Mouse (Mus musculus) cortical plate, adult 2 months (tissue): ENCODE measurements at regions not wholly inside any gene's neighbourhood (a gene's known extent, or its start where the extent isn't known, plus 50 kb on each side); places are given as distances from the start of the nearest gene placed in this dataset.

ENCODE experiments used
- H3K27ac ChIP-seq: fragments of 200-500 bp; 2 replicates; pipeline ENCODE4 v1.5.1; 2012; ENCODE audit warnings: low read length, control low read depth, inconsistent platforms; ENCODE audit not compliant: insufficient read depth
- H3K4me1 ChIP-seq: fragments of 200-500 bp; 2 replicates; pipeline ENCODE4 v1.6.1; 2011; ENCODE audit warnings: low read length; ENCODE audit not compliant: control insufficient read depth, insufficient read depth
- H3K4me3 ChIP-seq: fragments of 200-500 bp; 2 replicates; pipeline ENCODE4 v1.5.1; 2011; ENCODE audit warnings: mild to moderate bottlenecking, low read length, control low read depth; ENCODE audit not compliant: insufficient read depth
- CTCF ChIP-seq: fragments of 200-500 bp; IDR thresholded peaks from 2 replicates; pipeline ENCODE4 v1.5.1; 2011; ENCODE audit warnings: mild to moderate bottlenecking, control low read depth, low read length; ENCODE audit not compliant: insufficient read depth; ENCODE audit errors: extremely low read depth
- POLR2A ChIP-seq: fragments of 200-500 bp; IDR thresholded peaks from 2 replicates; pipeline ENCODE4 v1.6.1; 2011; ENCODE audit warnings: mild to moderate bottlenecking, low read length, control low read depth; ENCODE audit not compliant: insufficient read depth; ENCODE audit errors: extremely low read depth

GRCm38 (mm10) chr9:49962561-49963071 is 163.9 kb upstream of the Ncam1 start:
- TF ChIP-seq POLR2A (no peak), CTCF (no peak)
- no peaks in the 10 kb centered on the region for H3K4me1 ChIP-seq
- H3K27ac ChIP-seq: no peak overlapping the region
- no peak overlapping the region for H3K4me3 ChIP-seq

- H3K4me1 ChIP-seq: no peaks in the 10 kb centered on the region
- TF ChIP-seq CTCF (no peak), POLR2A (no peak)
- no peak overlapping the region for H3K4me3 ChIP-seq
- no peak overlapping the region for H3K27ac ChIP-seq
Observed at GRCm38 (mm10) chr9:49961965-49962364, 163.2 kb upstream of the Ncam1 start.

- no peak for TF ChIP-seq CTCF
- no peak for TF ChIP-seq POLR2A
- Histone ChIP-seq H3K4me1 (no peaks in the 10 kb centered on the region), H3K4me3 (no peak overlapping the region), H3K27ac (no peak overlapping the region)
Observed at GRCm38 (mm10) chr9:49961329-49961728, 162.6 kb upstream of the Ncam1 start.

GRCm38 (mm10) chr9:49959987-49960386 is 161.3 kb upstream of the Ncam1 start:
- Histone ChIP-seq H3K4me3 (no peak overlapping the region), H3K27ac (no peak overlapping the region), H3K4me1 (no peaks in the 10 kb centered on the region)
- no peak for TF ChIP-seq CTCF
- no peak for TF ChIP-seq POLR2A

DNA sequence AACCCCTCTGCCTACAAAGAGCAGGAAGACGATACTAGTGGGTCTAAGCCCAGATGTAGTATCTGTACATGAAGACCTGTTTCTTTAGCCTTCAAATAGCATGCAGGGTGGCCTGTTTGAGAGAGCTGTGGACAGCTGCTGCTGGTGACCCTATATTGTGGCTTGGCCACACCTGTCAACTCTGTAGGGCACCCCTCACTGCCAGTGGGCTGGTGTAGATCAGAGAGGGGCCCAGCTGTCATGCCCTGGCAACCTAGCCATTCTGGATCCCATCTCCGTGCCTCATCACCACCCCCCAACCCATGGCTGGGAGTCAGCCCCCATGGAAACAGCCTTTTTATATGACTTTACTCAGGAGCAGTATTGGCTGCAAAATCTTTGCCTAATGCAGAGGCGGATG is 160.2 kb upstream of the Ncam1 start:
- Histone ChIP-seq H3K27ac (no peak overlapping the region), H3K4me1 (no peaks in the 10 kb centered on the region), H3K4me3 (no peak overlapping the region)
- TF ChIP-seq POLR2A (no peak), CTCF (no peak)

DNA sequence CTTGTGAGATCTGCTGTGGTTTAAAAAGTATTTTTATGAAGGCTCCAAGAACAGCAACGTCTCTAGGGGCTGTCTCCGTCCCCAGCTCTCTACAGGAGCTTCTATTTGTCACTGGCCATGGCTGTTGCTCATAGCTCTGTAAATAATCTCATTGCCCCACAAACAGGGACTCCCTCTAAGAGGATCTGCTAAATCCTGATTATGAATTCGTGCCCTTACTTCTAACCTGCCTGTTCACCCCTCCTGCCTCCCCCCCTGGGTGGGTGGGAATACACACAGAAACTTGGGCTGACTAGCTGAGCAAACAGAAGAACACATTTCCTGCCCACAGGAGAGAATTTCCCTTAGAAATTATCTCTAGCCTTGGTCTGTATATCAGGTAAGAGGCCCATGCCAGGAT is 155.9 kb upstream of the Ncam1 start:
- no peak for TF ChIP-seq POLR2A

GRCm38 (mm10) chr9:49950321-49950720 is 151.6 kb upstream of the Ncam1 start:
- no peak overlapping the region for H3K4me3 ChIP-seq
- no peak overlapping the region for H3K27ac ChIP-seq
- no peaks in the 10 kb centered on the region for H3K4me1 ChIP-seq
- TF ChIP-seq POLR2A (no peak), CTCF (no peak)

More for the DNA sequence above, 155.9 kb upstream of the Ncam1 start:
- Histone ChIP-seq H3K27ac (no peak overlapping the region), H3K4me3 (no peak overlapping the region), H3K4me1 (no peaks in the 10 kb centered on the region)

GRCm38 (mm10) chr9:49948546-49948945 is 149.8 kb upstream of the Ncam1 start:
- Histone ChIP-seq H3K27ac (no peak overlapping the region), H3K4me3 (no peak overlapping the region), H3K4me1 (no peaks in the 10 kb centered on the region)
- TF ChIP-seq CTCF (no peak), POLR2A (no peak)

DNA sequence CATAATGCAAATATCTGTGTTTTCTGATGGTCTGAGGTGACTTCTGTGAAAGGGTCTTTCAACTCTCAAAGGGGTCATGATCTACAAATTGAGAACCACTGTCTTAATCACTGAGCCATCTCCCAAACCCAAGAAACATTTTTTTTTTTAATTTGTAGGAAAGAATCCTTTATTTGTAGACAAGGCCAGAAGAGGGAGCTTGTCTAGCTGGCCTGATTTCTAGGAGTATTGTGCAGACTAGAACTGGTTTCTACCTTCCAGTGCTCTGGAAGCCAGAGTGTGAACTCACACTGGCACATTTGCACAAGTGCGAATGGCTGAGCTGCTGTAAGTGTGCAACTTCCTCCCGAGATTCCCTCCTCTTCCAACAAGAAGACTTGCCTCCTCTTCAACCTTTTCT is 148.1 kb upstream of the Ncam1 start:
- no peak for TF ChIP-seq CTCF
- no peak for TF ChIP-seq POLR2A
- H3K27ac ChIP-seq: no peak overlapping the region
- H3K4me3 ChIP-seq: no peak overlapping the region
- no peaks in the 10 kb centered on the region for H3K4me1 ChIP-seq

DNA sequence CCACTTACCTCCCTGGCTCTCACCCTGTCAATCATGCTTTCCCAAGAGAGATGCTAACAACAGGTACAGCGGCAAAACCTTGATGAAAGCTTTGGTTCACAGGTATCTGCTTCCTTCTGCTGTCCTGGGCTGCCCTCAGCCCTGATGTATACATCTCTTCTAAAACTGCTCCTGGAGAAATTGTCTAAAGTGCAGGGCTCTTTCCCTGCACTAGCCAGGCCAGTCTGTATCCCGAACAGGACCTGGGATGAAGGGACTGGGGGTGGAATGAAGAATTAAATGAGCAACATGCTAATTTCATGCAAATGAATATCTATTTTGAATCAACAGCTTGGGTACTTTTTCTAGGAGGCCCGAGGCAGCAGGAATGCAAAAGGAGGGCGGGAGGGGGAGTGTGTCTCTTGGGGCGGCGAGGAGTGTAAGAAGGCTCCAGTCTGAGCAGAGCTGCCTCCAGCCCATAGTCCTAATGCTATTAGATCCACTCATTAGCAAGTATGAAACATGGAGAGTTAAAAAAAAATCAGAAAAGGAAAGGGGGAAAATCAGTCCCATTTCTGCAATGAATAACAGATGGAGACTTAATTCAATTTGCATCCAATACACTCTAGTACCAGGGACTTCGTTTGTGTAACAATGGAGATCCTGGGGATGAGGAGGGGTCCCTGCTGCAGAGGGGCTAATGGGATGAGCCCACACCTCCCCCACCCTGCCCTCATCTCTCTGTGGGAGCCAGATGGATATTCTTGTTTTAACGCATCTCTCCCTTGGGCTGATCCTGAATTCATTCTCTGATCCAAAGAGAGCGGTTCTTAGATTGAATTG is 137.0 kb upstream of the Ncam1 start:
- Histone ChIP-seq H3K27ac (no peak overlapping the region), H3K4me3 (no peak overlapping the region), H3K4me1 (peaks cover 4% of the 10 kb centered on the region)
- TF ChIP-seq CTCF (no peak), POLR2A (no peak)
